Mouse (Mus musculus) left cerebral cortex, postnatal 10 days (tissue): ENCODE data around the gene Mtcl1. TPM values are rescaled to one million over a fixed set of nuclear protein-coding genes. Genes with fewer than 3 reads are reported as not detected.
"Not testable (repeated sequence)": the region's sequence is repeated elsewhere in the genome, so short reads cannot be mapped to it uniquely, and the experiment has no call there.

Experiments
- DNase-seq, 2 experiments: peaks; one replicate each; pipeline ENCODE4 v3.0.0; 2021 to 2022; ENCODE audit warnings: low spot score in 2 of 2, mixed read lengths in 1 of 2; ENCODE audit errors: extremely low spot score in 1 of 2
- intact Hi-C: fragments of 180-260 bp; cut with DNase I; formaldehyde crosslinking; loops from one replicate; pipeline ENCODE4 v1.15.1; 2025
- total RNA-seq, 2 experiments: library from RNA; stranded (reverse); gene quantifications; 2 replicates each; pipeline ENCODE4 v1.2.3; 2021

Mtcl1 gene
- total RNA-seq, 2 experiments from 2014 or later, result 65.9 to 67.3 TPM

DNA sequence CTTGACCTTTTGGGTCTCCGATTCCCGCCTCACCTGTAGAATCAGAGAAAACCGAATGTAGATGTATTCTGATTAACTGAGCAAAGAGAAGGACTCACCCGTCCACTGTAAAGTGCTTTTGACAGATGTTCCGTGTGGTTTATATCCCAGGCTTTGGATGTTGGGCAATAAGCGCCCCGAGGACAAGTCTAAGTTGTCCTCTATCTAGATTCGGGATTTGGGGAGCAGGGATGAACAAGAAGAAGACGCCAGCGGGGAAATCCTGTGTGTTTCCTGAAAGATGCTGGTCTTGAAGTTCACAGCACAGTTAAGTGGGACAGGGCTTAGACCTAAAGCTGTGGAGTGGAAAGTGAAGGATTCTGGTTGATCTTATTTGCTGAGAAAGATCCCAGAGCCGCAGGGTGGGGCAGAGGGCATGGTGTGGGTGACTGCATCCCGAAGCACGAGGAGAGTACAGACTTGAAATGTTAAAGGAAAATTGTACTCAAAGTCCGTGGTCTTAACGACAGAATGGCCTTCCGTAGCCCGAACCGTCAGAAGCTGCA lies 1.0 kb upstream of the Mtcl1 start:
- DNase-seq, result no peak
- intact Hi-C loops, result loop anchor here (2.0 to 5.0 kb wide), 2 partner anchors 37 to 216 kb away; no protein-coding TSS in a partner anchor

DNA sequence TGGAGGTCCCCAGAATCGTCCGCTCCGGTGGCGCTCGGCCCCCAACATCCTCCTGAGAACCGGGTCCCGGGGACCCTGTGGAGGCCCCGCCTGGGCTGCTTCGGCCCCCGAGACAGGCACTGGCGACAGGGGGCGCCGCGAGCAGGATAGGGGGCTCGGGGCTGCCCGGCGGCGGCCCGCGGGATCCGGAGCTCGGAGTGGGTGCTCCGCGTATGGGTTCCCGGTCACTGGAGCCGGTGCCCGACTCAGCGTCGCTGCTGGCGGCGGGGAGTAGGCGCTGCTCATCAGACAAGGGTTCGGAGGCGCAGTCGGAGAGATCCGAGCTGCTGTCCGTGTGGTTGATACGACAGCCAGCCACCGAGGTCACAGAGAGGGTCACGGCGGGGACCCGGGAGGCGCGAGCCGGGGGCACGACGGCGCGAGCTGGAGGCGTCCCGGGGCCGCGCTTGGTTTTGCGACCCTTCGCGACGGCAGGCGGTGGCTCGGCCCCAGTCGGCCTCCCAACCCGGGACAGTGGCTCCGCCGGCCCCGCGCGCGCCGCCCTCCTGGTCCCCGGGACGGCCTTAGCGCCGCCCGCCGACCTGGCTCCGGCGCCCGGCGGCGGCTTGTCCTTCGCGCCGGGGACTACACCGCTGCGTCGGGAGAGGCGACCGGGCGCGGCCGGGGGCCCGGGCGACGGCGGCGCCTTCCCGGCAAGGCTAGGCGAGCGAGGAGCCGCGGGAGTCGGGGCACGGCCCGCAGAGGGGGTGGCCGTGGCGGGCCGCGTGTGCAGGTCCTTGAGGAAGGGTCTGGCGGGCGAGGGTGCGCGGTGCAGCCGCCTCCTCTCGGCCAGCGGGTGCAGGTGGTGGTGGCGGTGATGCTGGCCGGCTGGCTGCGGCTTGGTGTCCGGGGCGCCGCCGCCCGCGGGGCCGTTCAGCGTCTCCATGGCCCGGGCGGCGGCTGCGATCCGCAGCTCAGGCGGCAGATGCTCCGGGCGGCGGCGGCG lies 837 bp downstream of the Mtcl1 start:
- DNase-seq, result peak in 1 of 2 experiments; percentile 80
- intact Hi-C loops, result loop anchor here (2.0 kb wide), 1 partner anchor 98 kb away; no protein-coding TSS in a partner anchor

DNA sequence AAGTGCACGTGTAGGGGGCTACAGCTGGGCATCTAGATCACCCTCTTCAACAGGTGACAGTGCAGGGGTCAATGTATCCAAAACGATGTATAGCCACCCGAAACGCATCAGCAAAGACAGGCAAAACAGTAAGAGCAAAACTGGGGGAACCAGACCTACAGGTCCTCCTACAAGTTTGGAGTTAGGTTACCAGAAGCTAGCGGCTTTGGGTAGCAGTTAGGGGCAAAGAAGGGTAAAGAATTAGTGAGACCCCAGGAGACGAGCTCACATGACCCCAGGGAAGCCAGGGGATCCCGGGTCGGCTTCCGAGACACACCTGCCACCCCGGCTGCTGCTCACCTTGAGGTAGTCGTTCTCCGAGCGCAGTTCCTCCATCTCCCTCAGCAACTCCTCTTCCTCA lies 1.6 kb downstream of the Mtcl1 start:
- intact Hi-C loops, result loop anchor here (2.0 kb wide), 1 partner anchor 97 kb away; no protein-coding TSS in a partner anchor

DNA sequence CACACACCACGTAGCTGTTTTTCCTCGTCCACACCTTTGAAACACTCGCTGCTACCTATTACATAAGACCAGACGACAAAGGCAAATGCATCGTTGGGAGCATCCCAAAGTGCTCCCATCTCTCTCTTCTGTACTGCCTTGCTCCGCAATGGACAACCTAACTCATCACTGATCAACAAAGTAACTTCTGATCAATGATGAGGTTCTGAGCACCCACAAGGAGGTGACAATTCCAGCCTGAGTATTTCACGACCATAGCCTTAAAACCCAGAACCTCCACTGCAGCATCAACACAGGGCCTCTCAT lies 2.6 kb downstream of the Mtcl1 start:
- intact Hi-C loops, result no loop called here

More for the DNA sequence above, 1.6 kb downstream of the Mtcl1 start:
- DNase-seq, result no peak

DNA sequence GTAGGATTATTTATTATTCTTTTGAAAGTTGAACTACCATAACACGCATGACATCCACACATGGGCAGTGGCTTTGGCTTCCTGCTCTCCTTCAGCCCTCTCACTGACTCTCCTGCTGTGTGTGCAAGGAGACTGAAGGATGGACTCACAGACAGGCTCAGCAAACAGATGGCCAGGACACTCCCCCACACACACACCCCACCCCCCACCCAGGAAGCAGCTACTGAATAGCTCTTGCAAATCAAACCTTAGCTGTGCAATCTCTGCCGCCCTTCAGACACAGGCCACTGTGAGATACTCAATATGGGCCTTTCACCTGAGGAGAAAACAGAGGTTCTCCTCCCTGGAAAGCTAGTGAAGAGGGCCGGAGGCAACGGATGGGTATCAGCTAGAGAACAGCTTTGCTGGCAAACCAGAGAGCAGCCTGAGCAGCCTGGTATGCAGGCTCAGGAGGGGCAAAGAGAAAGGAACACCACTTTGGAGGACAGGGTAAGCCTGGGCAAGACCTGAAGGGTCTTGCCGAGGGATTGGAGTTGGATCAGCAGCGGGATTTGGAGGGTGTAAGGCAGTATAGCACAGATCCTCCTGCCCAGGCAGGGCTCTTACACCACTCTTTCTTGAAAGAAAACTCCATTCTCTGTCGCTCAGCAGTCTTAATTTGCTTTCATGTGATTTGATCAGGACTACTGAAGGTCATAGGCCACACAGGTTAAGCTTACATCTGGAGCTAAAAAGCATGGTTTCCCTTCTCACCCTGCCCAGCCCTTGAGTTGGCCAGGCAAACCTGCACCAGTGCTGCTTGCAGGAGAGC lies 3.1 kb downstream of the Mtcl1 start:
- no peak for DNase-seq
- intact Hi-C loops, result no loop called here

More for the DNA sequence above, 2.6 kb downstream of the Mtcl1 start:
- no peak for DNase-seq

DNA sequence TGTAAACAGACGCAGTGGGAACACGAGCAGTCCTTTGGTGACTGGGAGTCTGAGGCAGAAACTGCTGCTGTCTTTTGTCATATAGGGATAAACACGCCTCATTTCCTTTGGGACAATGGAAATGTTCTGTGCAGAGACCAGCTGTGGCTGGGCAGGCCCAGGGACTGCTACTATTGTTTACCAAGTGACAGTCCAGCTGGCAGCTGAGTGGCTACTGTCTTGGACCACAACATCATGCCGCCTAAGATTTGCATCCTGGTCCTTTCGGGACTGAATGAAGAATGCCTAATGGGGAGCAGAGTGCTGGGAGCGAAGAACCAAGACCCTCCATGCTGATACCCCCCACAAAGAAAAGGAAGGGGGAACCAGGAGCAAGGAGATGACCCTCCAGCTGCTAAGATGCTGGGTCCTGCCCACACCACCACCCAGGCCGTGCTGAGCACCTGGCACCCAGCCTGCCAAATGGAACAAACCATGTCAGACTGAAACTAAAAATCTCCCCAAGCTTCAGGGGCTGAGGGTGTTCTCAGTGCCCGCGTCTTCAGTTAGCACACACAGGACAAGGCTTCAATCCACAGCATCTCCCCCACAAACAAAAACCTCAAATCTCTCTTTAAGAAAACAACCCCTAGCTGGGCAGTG lies 5.4 kb downstream of the Mtcl1 start:
- intact Hi-C loops, result no loop called here
- peak in 1 of 2 experiments; percentile 41 for DNase-seq

DNA sequence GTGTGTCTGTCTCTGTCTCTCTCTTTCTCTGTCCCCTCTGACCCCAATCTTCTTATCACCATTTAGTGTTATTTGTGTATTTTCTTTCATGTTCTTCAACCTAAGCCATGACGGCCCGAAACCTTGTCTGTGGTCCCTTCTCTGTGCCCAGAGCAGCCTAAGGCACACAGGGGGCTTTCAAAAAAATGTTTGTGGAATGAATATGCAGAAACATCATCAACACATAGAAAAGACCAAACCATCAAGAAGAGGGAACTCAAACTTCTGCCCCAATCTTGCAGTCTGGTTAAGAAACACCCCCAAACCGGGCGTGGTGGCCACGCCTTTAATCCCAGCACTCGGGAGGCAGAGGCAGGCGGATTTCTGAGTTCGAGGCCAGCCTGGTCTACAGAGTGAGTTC lies 9.7 kb downstream of the Mtcl1 start:
- no peak for DNase-seq
- intact Hi-C loops, result no loop called here

DNA sequence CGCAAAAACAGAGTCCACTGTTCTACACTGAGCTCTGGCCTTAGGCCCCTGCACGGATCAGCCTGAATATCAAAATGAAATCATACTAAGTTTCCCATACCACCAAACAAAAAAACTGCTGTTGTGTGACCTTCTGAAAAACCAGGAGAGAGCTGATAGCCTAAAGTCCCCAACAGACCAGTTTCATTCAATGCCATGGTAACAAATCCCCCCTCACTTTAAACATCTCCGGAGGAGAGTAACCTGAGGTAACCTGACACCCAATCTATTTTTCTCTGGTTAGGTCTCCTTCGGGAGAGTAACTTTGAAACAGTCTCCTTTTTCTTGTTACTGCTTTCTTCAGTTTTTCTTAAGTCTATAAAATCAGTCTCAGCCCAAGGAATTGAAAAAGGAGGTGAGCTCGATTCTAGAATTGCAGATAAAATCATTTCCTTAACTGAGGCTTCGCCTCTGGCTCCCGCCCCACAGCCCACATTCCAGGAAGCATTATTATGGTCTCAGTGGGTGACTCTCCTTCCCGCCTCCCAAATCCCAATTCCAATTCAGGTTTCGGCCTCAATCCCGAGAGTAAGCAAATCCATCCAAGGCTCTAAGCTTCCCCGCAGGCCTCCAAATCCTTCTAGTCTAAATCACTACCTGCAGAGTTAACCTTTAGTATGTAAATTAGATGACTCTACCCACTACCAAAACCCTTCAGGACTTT lies 10.3 kb downstream of the Mtcl1 start:
- intact Hi-C loops, result no loop called here
- DNase-seq, result no peak

DNA sequence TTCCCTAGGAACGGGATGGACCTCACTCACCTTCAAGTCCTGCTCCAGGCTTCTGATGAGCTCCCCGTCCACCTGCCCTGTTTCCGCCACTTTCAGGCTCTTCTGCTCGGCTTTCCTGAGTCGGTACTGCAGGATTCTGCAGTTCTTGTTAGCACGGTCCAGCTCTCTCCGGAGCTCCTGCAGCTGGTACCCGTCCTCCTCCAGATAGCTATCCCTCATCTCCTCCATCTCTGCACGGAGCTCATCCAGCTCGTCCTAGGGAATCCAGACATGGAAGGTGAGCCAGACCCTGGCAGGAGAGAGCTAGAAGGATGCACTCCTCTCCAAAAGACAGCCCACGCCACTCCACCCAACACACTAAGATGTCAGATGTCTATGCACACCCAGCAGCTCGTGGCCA lies 11.4 kb downstream of the Mtcl1 start:
- no peak for DNase-seq
- intact Hi-C loops, result no loop called here

DNA sequence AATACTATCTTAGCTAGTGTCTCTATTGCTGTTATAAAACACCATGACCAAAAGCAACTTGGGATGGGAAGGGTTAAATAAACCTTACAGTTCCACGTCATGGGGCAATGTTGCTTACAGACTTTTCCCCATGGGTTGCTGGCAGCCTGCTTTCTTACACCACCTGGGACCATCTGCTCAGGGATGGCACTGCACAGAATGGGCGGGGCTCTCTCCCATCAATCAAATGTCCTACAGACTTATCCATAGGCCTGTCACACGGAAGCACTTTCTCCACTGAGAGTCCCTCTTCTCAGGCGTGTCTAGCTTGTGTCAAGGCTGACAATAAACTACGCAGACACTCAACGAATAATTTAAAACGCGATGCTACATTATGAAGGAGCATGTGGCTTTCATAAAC lies 12.7 kb downstream of the Mtcl1 start:
- intact Hi-C loops, result no loop called here
- DNase-seq, result no peak

DNA sequence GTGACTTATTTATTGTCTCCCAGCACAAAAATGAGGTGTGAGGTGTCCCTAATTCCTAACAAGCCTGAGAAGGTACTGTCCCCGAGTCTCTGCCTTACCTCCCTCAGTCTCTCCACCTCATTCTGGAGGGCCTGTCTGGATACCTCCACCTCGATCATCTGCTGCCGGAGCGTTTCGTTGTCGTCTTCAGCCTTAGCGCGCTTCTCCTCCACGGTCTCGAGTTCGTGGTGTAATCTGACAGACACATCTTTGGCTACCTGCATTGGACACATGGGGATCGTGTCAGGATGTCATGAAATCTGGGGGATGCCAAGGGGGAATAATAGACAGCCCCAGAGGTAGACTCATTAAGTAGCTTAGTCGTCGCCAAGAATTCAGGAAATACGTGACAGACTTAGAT lies 13.6 kb downstream of the Mtcl1 start:
- intact Hi-C loops, result no loop called here
- no peak for DNase-seq

DNA sequence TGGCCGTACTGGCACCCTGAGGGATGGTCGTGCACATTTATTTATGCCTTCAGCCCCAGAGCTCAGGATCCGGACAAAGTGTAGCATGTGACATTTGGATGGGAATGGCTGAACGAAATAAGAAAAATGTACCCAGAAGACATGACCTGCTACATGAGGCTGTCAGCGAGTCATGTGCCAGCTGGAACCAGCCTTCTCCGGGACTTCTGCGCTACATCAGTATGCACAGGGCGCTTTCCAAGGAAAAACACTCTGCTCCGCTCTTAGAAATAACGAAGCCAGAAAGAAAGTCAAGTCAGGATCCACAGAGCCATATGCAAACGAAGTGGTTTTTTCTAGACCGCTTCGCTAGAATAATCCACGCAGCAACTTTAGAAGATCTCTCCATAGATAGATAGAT lies 14.5 kb downstream of the Mtcl1 start:
- intact Hi-C loops, result no loop called here
- no peak for DNase-seq

DNA sequence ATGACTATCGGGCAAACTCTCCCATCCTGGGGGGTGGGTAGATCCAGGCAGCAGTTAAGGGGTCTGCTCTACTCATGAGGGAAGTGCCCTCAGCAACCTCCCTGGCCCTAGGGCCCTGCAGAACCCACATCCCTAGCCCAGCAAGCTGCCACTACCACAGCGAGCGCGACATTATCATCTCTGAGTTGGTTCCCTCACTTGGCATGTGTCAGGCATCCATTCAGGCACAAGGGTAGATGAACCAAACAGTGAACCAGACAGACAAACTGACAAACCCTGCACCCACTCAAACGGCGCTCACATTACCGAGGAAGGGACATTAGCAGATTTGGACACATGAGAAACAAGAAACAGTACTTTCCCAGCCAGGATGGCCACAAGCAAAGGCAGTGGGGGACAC lies 15.0 kb downstream of the Mtcl1 start:
- intact Hi-C loops, result no loop called here
- no peak for DNase-seq

DNA sequence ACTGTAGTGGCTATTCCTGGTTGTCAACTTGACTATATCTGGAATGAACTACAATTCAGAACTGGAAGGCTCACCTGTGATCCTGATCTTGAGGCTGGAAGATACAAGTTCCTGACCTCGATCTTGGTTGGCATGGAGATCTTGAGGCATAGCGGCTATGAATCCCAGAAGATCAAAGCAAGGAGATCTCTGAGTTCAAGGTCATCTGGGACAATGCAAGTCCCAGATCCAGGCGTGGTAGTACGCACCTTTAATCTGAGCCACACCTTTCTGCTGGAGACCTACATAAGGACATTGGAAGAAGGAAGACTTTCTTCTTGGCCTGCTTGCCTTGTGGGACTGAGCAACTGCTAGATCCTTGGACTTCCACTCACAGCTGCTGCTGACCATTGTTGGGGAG lies 24.9 kb downstream of the Mtcl1 start:
- DNase-seq, intact Hi-C loops: not testable (repeated sequence)

DNA sequence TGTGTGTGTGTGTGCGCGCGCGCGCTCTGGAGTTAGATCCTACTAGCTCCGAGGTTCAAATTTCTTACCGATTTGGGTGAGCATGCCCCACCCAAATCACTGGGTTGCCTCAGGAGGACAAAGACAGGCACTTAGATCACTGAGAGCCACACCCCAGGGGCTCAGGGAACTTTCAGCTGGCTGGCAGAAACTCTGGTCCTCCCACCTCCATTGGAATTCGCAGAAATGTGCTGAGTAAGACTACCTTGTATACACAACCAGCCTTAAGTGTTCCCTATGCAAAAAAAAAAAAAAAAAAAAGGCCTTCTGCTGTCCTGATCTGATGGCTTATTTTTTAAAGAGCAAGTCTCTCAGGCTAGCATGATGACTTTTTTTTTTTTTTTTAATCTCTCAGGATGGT lies 30.1 kb downstream of the Mtcl1 start:
- no peak for DNase-seq
- intact Hi-C loops, result no loop called here

DNA sequence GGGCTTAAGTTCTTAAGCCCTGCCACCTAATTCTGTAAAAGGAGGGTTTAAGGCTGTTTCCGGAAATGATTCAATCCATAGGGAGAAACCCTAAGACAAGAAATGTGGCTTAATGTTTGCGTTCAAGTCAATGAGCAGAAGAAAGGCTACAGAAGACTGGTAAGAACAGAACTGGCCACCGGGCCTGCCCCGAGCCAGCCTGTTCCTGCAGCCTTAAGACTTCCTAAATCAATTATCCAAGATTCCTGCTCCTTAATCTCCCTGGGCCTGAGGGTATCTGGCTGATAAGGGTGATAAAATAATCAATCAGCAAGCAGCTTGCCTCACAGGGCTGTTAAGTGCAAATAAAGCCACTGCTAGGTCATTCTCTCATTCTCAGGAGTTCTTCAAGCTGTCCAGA lies 31.8 kb downstream of the Mtcl1 start:
- intact Hi-C loops, result no loop called here
- no peak for DNase-seq

DNA sequence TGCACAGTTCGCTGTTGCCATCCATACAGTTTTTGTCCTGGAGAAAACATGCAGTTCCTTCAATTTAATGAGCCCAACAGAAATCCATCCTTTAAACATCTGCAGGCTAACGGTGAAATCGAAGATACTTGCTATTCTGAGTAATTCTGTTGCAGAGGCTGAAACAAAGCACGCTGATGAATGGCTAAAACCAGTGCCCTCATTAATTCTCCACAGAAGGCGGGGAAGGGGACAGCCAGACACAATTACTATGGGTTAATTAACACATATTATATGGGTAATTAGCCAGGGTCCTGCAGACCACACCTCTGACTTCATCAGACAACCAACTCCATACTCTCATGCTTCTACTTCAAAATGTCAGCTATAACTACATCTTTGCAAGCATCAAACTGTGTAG lies 32.2 kb downstream of the Mtcl1 start:
- no peak for DNase-seq
- intact Hi-C loops, result no loop called here

DNA sequence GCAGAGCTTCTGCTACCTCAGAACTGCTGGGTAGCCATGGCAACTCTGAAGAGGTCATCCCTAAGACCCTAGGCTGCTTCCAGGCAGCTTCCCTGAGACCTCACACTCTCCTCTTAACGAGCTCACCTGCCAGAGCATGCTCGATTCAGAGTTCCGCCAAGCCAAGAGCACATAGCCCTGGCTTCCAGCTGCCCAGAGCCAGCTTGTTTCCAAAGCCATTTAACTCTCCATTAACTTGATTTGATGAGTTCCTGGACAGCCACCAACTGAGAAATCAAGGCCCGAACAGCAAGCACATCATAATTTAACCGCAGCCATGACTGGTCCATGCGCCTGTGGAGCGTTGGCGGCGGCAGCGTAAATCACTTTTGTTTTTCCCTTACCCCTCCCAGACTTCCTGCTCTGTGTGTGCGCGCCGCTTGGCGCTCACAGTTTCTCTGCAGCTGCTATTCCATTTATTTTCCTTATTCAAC lies 32.7 kb downstream of the Mtcl1 start:
- DNase-seq, result peak; percentile 33 to 38
- intact Hi-C loops, result no loop called here
